Mouse (Mus musculus) erythroblast, embryonic 14.5 days (primary cell): ENCODE results near the gene 4930572O03Rik. TPM values are rescaled to one million over a fixed set of nuclear protein-coding genes. Genes with fewer than 3 reads are reported as not detected.

Experiments used
- polyA plus RNA-seq: library from polyadenylated mRNA; stranded (reverse); fragments of >175 nt; gene quantifications from 2 replicates; pipeline ENCODE4 v1.2.3, GENCODE M21; 2012

4930572O03Rik gene
- polyA plus RNA-seq, 1 experiment: not detected

Other genes with a start within 250 kb of the 4930572O03Rik start
- not detected in 2 replicates for gene Gm21149, start 180.5 kb downstream of the 4930572O03Rik start, polyA plus RNA-seq
- not detected in 2 replicates for gene Gm21190, start 127.8 kb downstream of the 4930572O03Rik start, polyA plus RNA-seq
- gene Gm21083, start 79.7 kb downstream of the 4930572O03Rik start, polyA plus RNA-seq: not detected in 2 replicates
- gene Speer4d, start 38.0 kb downstream of the 4930572O03Rik start, polyA plus RNA-seq: 0.05 TPM in 1 of 2 replicates, not detected in the other
- not detected in 2 replicates for gene Speer4c, start 57.2 kb upstream of the 4930572O03Rik start, polyA plus RNA-seq